Mouse (Mus musculus) embryonic facial prominence, embryonic 15.5 days (tissue): Measurements from ENCODE around the gene Dgkh. TPM values are rescaled to one million over a fixed set of nuclear protein-coding genes. Genes with fewer than 3 reads are reported as not detected.

Source experiments
- ATAC-seq: fragments of 200-750 bp; cut with Nextera tagmentation; 2 replicates; pipeline ENCODE4 v1.8.0; 2017; ENCODE audit warnings: low read depth, moderate TSS enrichment; ENCODE audit not compliant: insufficient number of reproducible peaks, low FRiP score, low TSS enrichment
- H3K27ac ChIP-seq: fragments of 300-500 bp; sonication (generic); replicated peaks from 2 replicates; pipeline ENCODE4 v1.5.1; 2015; ENCODE audit warnings: mild to moderate bottlenecking, inconsistent platforms
- H3K27me3 ChIP-seq: fragments of 300-500 bp; sonication (generic); 2 replicates; pipeline ENCODE4 v1.6.1; 2015; ENCODE audit warnings: inconsistent platforms
- H3K36me3 ChIP-seq: fragments of 300-500 bp; sonication (generic); 2 replicates; pipeline ENCODE4 v1.6.1; 2015; ENCODE audit warnings: mild to moderate bottlenecking, inconsistent platforms
- H3K4me1 ChIP-seq: fragments of 300-500 bp; sonication (generic); 2 replicates; pipeline ENCODE4 v1.6.1; 2015; ENCODE audit warnings: inconsistent platforms
- H3K4me2 ChIP-seq: fragments of 300-500 bp; sonication (generic); replicated peaks from 2 replicates; pipeline ENCODE4 v1.6.1; 2015; ENCODE audit warnings: mild to moderate bottlenecking, inconsistent platforms
- H3K4me3 ChIP-seq: fragments of 300-500 bp; sonication (generic); replicated peaks from 2 replicates; pipeline ENCODE4 v1.5.1; 2015; ENCODE audit warnings: mild to moderate bottlenecking, inconsistent platforms
- H3K9ac ChIP-seq: fragments of 300-500 bp; sonication (generic); 2 replicates; pipeline ENCODE4 v1.6.1; 2015; ENCODE audit warnings: inconsistent platforms
- H3K9me3 ChIP-seq: fragments of 300-500 bp; sonication (generic); replicated peaks from 2 replicates; pipeline ENCODE4 v1.6.1; 2016; ENCODE audit warnings: inconsistent platforms
- WGBS: fragments of 180-500 bp; shearing (Covaris S2); methylation state at CpG from one replicate; pipeline ENCODE4 v1.1.7; 2015; 5-methylcytosine and 5-hydroxymethylcytosine counted together
- polyA plus RNA-seq: library from polyadenylated mRNA; unstranded; fragments of >200 nt; fragmentation: Nextera tagmentation; extraction: Ambion mirVana; gene quantifications from 2 replicates; pipeline ENCODE4 v1.2.1, GENCODE M21; 2015

Dgkh gene
- polyA plus RNA-seq, 1 experiment from 2014 or later, result 1.7 TPM

DNA sequence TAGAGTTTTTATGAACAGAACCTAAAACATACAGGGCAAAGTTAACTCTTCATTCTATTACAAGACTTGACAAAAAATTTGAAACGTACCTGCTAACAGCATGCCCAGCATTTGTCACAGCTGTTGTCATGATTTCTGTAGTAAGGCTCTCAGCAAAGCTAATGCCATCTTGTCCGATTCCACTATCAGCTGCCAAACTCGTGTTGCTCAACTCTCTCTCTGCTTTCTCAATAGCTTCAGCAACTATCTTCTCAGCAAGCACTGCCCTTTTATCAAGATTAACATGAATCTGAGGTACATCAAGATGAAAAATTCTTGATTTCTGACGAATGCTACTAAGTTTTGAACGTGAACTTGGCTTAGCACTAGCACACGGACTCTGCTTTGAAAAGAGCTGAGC lies 222.8 kb downstream of the Dgkh start:
- H3K36me3 ChIP-seq, result peaks cover 61% of the 10 kb centered on the region
- H3K4me3 ChIP-seq, result no peak overlapping the region
- H3K27me3 ChIP-seq, result no peaks in the 10 kb centered on the region
- H3K9ac ChIP-seq, result no peak overlapping the region
- H3K27ac ChIP-seq, result no peak overlapping the region
- H3K4me2 ChIP-seq, result no peak overlapping the region
- no peak for ATAC-seq
- 86% methylated on average over 6 of the region's 6 CpGs for WGBS
- H3K9me3 ChIP-seq, result no peaks in the 10 kb centered on the region
- no peaks in the 10 kb centered on the region for H3K4me1 ChIP-seq

Other genes with a start within 250 kb of the Dgkh start
- gene Akap11, start 196.0 kb downstream of the Dgkh start, polyA plus RNA-seq, result 16.8 and 19.1 TPM in 2 replicates
- 10.4 and 10.8 TPM in 2 replicates for gene Vwa8, start 116.3 kb upstream of the Dgkh start, polyA plus RNA-seq